Mouse (Mus musculus) erythroblast, embryonic 14.5 days (primary cell): ENCODE measurements around the gene Dpf2.

Source experiments
- GATA1 ChIP-seq: IDR thresholded peaks from 2 replicates; pipeline ENCODE4 v1.6.1; 2012; ENCODE audit warnings: low read length, inconsistent platforms, mixed read lengths
- TAL1 ChIP-seq: IDR thresholded peaks from 3 replicates; pipeline ENCODE4 v1.6.1; 2012; ENCODE audit warnings: low read length, inconsistent platforms, mixed read lengths

- TF ChIP-seq TAL1: no peak
- no peak for TF ChIP-seq GATA1
Observed at GRCm38 (mm10) chr19:5937836-5938406, 25.1 kb upstream of the Dpf2 start.
